Mouse (Mus musculus) testis, adult 2 months (tissue): ENCODE results near the gene Asna1.

Source experiments
- CTCF ChIP-seq: fragments of 200-500 bp; IDR thresholded peaks from 2 replicates; pipeline ENCODE4 v1.5.1; 2012; ENCODE audit warnings: low read depth, mild to moderate bottlenecking, inconsistent platforms, low read length, moderate library complexity; ENCODE audit not compliant: control insufficient read depth, insufficient read depth, insufficient replicate concordance
- POLR2A ChIP-seq: fragments of 200-500 bp; IDR thresholded peaks from 2 replicates; pipeline ENCODE4 v1.6.1; 2012; ENCODE audit warnings: low read depth, mild to moderate bottlenecking, inconsistent platforms, low read length, moderate library complexity; ENCODE audit not compliant: control insufficient read depth

GRCm38 (mm10) chr8:84989311-84989731, 35.8 kb downstream of the Asna1 start:
- no peak for TF ChIP-seq CTCF
- no peak for TF ChIP-seq POLR2A
